Mouse (Mus musculus): ENCODE data around the gene Ddx46. TPM values are rescaled to one million over a fixed set of nuclear protein-coding genes. Genes with fewer than 3 reads are reported as not detected.

The Ddx46 gene
- polyA plus RNA-seq, 1 experiment: 53.3 TPM

DNA sequence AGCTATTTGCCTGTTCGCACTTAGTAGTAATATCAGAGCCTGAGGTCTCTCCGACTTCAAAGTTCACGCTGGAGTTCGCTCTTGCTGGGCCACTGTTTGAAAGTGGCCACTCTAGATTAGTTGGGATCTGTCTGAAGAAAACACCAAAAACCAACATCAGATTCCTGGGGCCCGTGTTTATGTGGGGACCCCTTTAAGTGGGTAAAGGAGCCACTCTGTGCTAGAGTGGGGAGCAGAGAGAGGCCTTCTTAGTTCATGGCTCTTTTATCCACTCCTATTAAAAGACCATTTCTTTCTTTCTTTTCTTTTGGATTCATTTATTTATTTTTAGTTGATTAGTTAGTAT is 80.3 kb downstream of the Ddx46 start:
- TF ChIP-seq POLR2A (IDR thresholded peaks at IDR 0.05; ENCODE audit: borderline replicate concordance, low read depth, low read length) (no peak), CTCF (IDR thresholded peaks at IDR 0.05; ENCODE audit: low read depth, low read length) (no peak)
- peaks cover 16% of the 10 kb centered on the region for H3K4me1 ChIP-seq (ENCODE audit: control insufficient read depth, insufficient read depth, low read length)
- H3K4me3 ChIP-seq (ENCODE audit: insufficient read depth, low read length): peak overlapping the region; percentile 89
- H3K27ac ChIP-seq (ENCODE audit: insufficient read depth, low read depth, low read length): peak overlapping the region; percentile 18

DNA sequence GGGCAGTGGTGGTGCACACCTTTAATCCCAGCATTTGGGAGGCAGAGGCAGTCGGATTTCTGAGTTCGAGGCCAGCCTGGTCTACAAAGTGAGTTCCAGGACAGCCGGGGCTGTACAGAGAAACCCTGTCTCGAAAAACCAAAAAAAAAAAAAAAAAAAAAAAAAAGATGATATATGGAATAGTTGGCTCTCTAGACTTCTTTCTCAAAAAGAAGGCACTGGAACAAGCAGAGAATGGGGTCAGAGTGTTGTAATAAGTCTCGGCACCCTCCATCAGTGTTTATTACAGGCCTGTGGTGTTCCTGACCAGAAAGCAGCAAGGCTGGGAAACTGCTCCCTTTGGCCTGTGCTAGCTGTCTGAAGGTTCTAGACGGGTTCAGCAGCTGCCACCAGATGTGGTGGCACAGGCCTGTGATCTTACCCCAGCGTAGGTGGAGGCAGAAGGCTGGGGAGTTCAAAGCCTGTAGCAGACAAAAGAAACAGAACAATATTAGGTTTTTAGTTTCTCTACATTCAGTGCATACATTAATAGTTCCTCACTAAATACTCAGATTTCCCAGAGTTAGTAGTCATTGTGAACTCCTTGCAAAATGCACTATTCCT is 81.2 kb downstream of the Ddx46 start:
- no peak overlapping the region for H3K27ac ChIP-seq (ENCODE audit: insufficient read depth, low read depth, low read length)

DNA sequence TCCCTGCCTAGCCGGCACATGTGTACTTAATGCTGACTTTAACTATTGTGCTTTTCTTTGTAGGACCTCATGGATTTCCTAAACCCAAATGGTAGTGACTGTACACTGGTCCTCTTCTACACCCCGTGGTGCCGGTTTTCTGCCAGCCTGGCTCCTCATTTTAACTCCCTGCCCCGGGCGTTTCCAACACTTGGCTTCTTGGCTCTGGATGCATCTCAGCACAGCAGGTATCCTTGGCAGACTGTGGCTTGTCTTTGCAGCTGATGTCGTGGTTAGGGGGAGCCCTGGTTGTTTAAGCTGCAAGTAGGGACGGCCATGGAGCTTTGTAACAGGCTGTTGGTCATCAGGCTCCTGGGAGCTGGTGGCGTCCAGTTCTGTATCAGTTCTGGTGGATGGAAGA is 86.7 kb downstream of the Ddx46 start:
- Histone ChIP-seq H3K4me1 (ENCODE audit: control insufficient read depth, insufficient read depth, low read length) (peaks cover 4% of the 10 kb centered on the region), H3K27ac (ENCODE audit: insufficient read depth, low read depth, low read length) (no peak overlapping the region), H3K4me3 (ENCODE audit: insufficient read depth, low read length) (no peak overlapping the region)
- TF ChIP-seq POLR2A (IDR thresholded peaks at IDR 0.05; ENCODE audit: borderline replicate concordance, low read depth, low read length) (no peak), CTCF (IDR thresholded peaks at IDR 0.05; ENCODE audit: low read depth, low read length) (no peak)

More for the DNA sequence above, 81.2 kb downstream of the Ddx46 start:
- TF ChIP-seq POLR2A (IDR thresholded peaks at IDR 0.05; ENCODE audit: borderline replicate concordance, low read depth, low read length) (no peak), CTCF (IDR thresholded peaks at IDR 0.05; ENCODE audit: low read depth, low read length) (no peak)
- H3K4me3 ChIP-seq (ENCODE audit: insufficient read depth, low read length): no peak overlapping the region
- H3K4me1 ChIP-seq (ENCODE audit: control insufficient read depth, insufficient read depth, low read length): peaks cover 16% of the 10 kb centered on the region

GRCm38 (mm10) chr13:55721995-55722394 is 87.2 kb downstream of the Ddx46 start:
- no peak overlapping the region for H3K27ac ChIP-seq (ENCODE audit: insufficient read depth, low read depth, low read length)
- TF ChIP-seq CTCF (IDR thresholded peaks at IDR 0.05; ENCODE audit: low read depth, low read length): no peak
- TF ChIP-seq POLR2A (IDR thresholded peaks at IDR 0.05; ENCODE audit: borderline replicate concordance, low read depth, low read length): no peak
- H3K4me3 ChIP-seq (ENCODE audit: insufficient read depth, low read length): no peak overlapping the region
- H3K4me1 ChIP-seq (ENCODE audit: control insufficient read depth, insufficient read depth, low read length): no peaks in the 10 kb centered on the region; the same call in 1 of the 2 replicates

- no peaks in the 10 kb centered on the region; the same call in 1 of the 2 replicates for H3K4me1 ChIP-seq (ENCODE audit: control insufficient read depth, insufficient read depth, low read length)
- TF ChIP-seq CTCF (IDR thresholded peaks at IDR 0.05; ENCODE audit: low read depth, low read length) (no peak), POLR2A (IDR thresholded peaks at IDR 0.05; ENCODE audit: borderline replicate concordance, low read depth, low read length) (no peak)
These were observed 91.8 kb downstream of the Ddx46 start for GRCm38 (mm10) chr13:55726598-55727119.

GRCm38 (mm10) chr13:55727120-55727838 is 92.5 kb downstream of the Ddx46 start, which contains the start of gene Pcbd2:
Gene Pcbd2, plus strand, starts transcription at chr13:55727368.
- peak within 1 kb of the TSS; percentile 90 for H3K27ac ChIP-seq (ENCODE audit: insufficient read depth, low read depth, low read length)
- TF ChIP-seq POLR2A (IDR thresholded peaks at IDR 0.05; ENCODE audit: borderline replicate concordance, low read depth, low read length) (no peak), CTCF (IDR thresholded peaks at IDR 0.05; ENCODE audit: low read depth, low read length) (no peak)
- H3K4me3 ChIP-seq (ENCODE audit: insufficient read depth, low read length): peak within 1 kb of the TSS; percentile 69
- no peaks in the 10 kb centered on the region; the same call in 1 of the 2 replicates for H3K4me1 ChIP-seq (ENCODE audit: control insufficient read depth, insufficient read depth, low read length)

More at GRCm38 (mm10) chr13:55726598-55727119, 91.8 kb downstream of the Ddx46 start:
- H3K27ac ChIP-seq (ENCODE audit: insufficient read depth, low read depth, low read length): peak overlapping the region; percentile 90
- peak overlapping the region; percentile 69 for H3K4me3 ChIP-seq (ENCODE audit: insufficient read depth, low read length)

DNA sequence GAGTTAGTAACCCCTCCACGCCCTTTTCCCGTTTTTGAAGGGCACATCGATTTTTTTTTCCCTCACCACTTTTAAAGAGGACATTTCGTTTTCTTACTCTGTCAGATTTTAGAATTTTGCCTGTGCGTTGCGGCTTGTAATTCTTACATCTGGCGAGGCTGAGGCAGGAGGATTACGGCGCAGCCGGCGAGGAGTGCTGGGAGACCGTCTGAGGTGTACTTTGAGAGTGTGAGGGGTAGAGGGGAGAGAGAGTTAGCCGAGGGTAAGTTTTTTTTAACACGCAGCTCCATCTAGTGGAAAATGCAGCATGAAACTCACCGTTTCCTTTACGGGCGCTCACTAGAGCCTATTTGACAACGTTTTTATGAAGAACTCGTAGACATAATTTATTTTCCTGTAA is 93.0 kb downstream of the Ddx46 start:
- Histone ChIP-seq H3K4me3 (ENCODE audit: insufficient read depth, low read length) (peak overlapping the region; percentile 69), H3K4me1 (ENCODE audit: control insufficient read depth, insufficient read depth, low read length) (no peaks in the 10 kb centered on the region; the same call in 1 of the 2 replicates), H3K27ac (ENCODE audit: insufficient read depth, low read depth, low read length) (peak overlapping the region; percentile 90)
- TF ChIP-seq POLR2A (IDR thresholded peaks at IDR 0.05; ENCODE audit: borderline replicate concordance, low read depth, low read length): no peak
- peak; percentile 42; the same call in 1 of the 2 replicates for TF ChIP-seq CTCF (IDR thresholded peaks at IDR 0.05; ENCODE audit: low read depth, low read length)

DNA sequence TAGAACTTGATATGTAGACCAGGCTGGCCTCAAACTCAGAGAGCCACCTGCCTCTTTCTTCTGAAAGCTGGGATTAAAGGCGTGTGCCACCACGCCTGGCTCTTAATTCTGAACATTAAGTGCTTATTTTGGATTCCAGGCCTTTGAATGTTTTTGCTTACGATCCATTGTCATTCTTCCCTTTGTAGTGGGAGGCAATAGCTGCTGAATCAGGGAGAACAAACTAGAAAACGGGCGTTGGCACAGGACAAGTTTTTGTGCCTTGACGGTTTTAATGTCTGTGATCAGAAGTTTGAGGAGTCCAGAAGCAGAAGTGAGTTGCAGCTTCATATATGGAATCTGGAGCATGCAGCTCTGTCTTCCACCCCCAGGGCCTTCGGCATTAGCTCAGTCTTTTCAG is 95.9 kb downstream of the Ddx46 start:
- TF ChIP-seq CTCF (IDR thresholded peaks at IDR 0.05; ENCODE audit: low read depth, low read length) (no peak), POLR2A (IDR thresholded peaks at IDR 0.05; ENCODE audit: borderline replicate concordance, low read depth, low read length) (no peak)

More for the DNA sequence above, 95.9 kb downstream of the Ddx46 start:
- no peak overlapping the region for H3K4me3 ChIP-seq (ENCODE audit: insufficient read depth, low read length)
- no peak overlapping the region for H3K27ac ChIP-seq (ENCODE audit: insufficient read depth, low read depth, low read length)
- H3K4me1 ChIP-seq (ENCODE audit: control insufficient read depth, insufficient read depth, low read length): no peaks in the 10 kb centered on the region; the same call in 1 of the 2 replicates

Other genes starting within 250 kb of the Ddx46 start
- gene Slc34a1, start 236.8 kb upstream of the Ddx46 start, polyA plus RNA-seq (2012; ENCODE audit: insufficient read depth, insufficient read length, missing spikeins): not detected in 2 replicates
- gene Pfn3, start 219.8 kb upstream of the Ddx46 start, polyA plus RNA-seq (2012; ENCODE audit: insufficient read depth, insufficient read length, missing spikeins): not detected in 2 replicates
- gene F12, start 208.2 kb upstream of the Ddx46 start, polyA plus RNA-seq (2012; ENCODE audit: insufficient read depth, insufficient read length, missing spikeins): not detected in 2 replicates
- gene Grk6, start 190.0 kb upstream of the Ddx46 start, polyA plus RNA-seq (2012; ENCODE audit: insufficient read depth, insufficient read length, missing spikeins): 42.1 and 43.0 TPM in 2 replicates
- gene Prr7, start 170.8 kb upstream of the Ddx46 start, polyA plus RNA-seq (2012; ENCODE audit: insufficient read depth, insufficient read length, missing spikeins): not detected in 2 replicates
- 0.62 and 1.2 TPM in 2 replicates for gene Dbn1, start 146.9 kb upstream of the Ddx46 start, polyA plus RNA-seq (2012; ENCODE audit: insufficient read depth, insufficient read length, missing spikeins)
- 6.0 TPM in 2 replicates for gene Pdlim7, start 121.4 kb upstream of the Ddx46 start, polyA plus RNA-seq (2012; ENCODE audit: insufficient read depth, insufficient read length, missing spikeins)
- gene Dok3, start 105.7 kb upstream of the Ddx46 start, polyA plus RNA-seq (2012; ENCODE audit: insufficient read depth, insufficient read length, missing spikeins): 87.8 and 94.2 TPM in 2 replicates
- gene Ddx41, start 98.4 kb upstream of the Ddx46 start, polyA plus RNA-seq (2012; ENCODE audit: insufficient read depth, insufficient read length, missing spikeins): 39.1 and 39.8 TPM in 2 replicates
- 45.6 and 47.6 TPM in 2 replicates for gene Fam193b, start 63.9 kb upstream of the Ddx46 start, polyA plus RNA-seq (2012; ENCODE audit: insufficient read depth, insufficient read length, missing spikeins)
- 90.3 and 94.9 TPM in 2 replicates for gene Tmed9, start 61.3 kb upstream of the Ddx46 start, polyA plus RNA-seq (2012; ENCODE audit: insufficient read depth, insufficient read length, missing spikeins)
- 25.2 and 27.5 TPM in 2 replicates for gene B4galt7, start 35.1 kb upstream of the Ddx46 start, polyA plus RNA-seq (2012; ENCODE audit: insufficient read depth, insufficient read length, missing spikeins)
- 44.9 and 45.8 TPM in 2 replicates for gene Caml, start 12.0 kb upstream of the Ddx46 start, polyA plus RNA-seq (2012; ENCODE audit: insufficient read depth, insufficient read length, missing spikeins)
- gene B230219D22Rik, start 58.1 kb downstream of the Ddx46 start, polyA plus RNA-seq (2012; ENCODE audit: insufficient read depth, insufficient read length, missing spikeins): 46.8 and 50.4 TPM in 2 replicates
- 51.5 and 54.5 TPM in 2 replicates for gene Txndc15, start 79.6 kb downstream of the Ddx46 start, polyA plus RNA-seq (2012; ENCODE audit: insufficient read depth, insufficient read length, missing spikeins)
- 55.0 and 57.0 TPM in 2 replicates for gene Pcbd2, start 92.3 kb downstream of the Ddx46 start, polyA plus RNA-seq (2012; ENCODE audit: insufficient read depth, insufficient read length, missing spikeins)
- not detected in 2 replicates for gene Catsper3, start 149.5 kb downstream of the Ddx46 start, polyA plus RNA-seq (2012; ENCODE audit: insufficient read depth, insufficient read length, missing spikeins)
- gene Pitx1, start 201.2 kb downstream of the Ddx46 start, polyA plus RNA-seq (2012; ENCODE audit: insufficient read depth, insufficient read length, missing spikeins): 0.60 TPM in 1 of 2 replicates, not detected in the other

All from bone marrow macrophage, adult 2 months (primary cell).